19 mouse cellular contexts compared by ENCODE assay signal in genomic region chr2:127250291-127251008, GRCm38 (mm10). TPM values are rescaled to one million over a fixed set of nuclear protein-coding genes. Genes with fewer than 3 reads are reported as not detected.
A peak's percentile ranks its signal among the peaks of the same experiment; 100 is the strongest.
DNase-seq lines count a peak whose midpoint lies in the region; ATAC-seq and TF ChIP-seq lines count a peak whose summit lies in the region.
"Had no signal": no experiment of that assay in that cellular context is flagged by ENCODE, and none has a peak within 500 bp of the region (broad histone marks: within the 10 kb centered on the region; RNA-seq: fewer than 3 reads in every experiment).

No protein-coding gene starts in this region.

- peaks cover 15% of the 10 kb centered on the region for H3K36me3 ChIP-seq in embryonic facial prominence, embryonic 14.5 days (ENCODE audit: control insufficient read depth, insufficient read depth, low read length)
- H3K36me3 ChIP-seq in embryonic facial prominence, embryonic 10.5 days (replicated peaks): peaks cover 29% of the 10 kb centered on the region
- H3K36me3 ChIP-seq in heart, embryonic 13.5 days: peaks cover 21% of the 10 kb centered on the region
- peaks cover 4% of the 10 kb centered on the region for H3K36me3 ChIP-seq in heart, embryonic 11.5 days (ENCODE audit: control insufficient read depth, insufficient read depth, low read length)
- H3K36me3 ChIP-seq in liver, embryonic 13.5 days: peaks cover 18% of the 10 kb centered on the region
- peaks cover 2% of the 10 kb centered on the region; the same call in 1 of the 2 replicates for H3K36me3 ChIP-seq in liver, embryonic 11.5 days (ENCODE audit: control insufficient read depth, insufficient read depth, low read length)
- H3K36me3 ChIP-seq in neural tube, embryonic 15.5 days: peaks cover 10% of the 10 kb centered on the region
- peaks cover under 1% of the 10 kb centered on the region; the same call in 1 of the 2 replicates for H3K36me3 ChIP-seq in stomach, postnatal 0 days (ENCODE audit: control insufficient read depth, insufficient read depth, low read length)

- DNase-seq in embryonic facial prominence, embryonic 14.5 days (ENCODE audit: low spot score): no peak
- DNase-seq in embryonic facial prominence, embryonic 10.5 days (ENCODE audit: low spot score): no peak
- DNase-seq in liver, embryonic 13.5 days: no peak
- DNase-seq in liver, embryonic 11.5 days (ENCODE audit: low spot score): no peak
- DNase-seq in stomach, postnatal 0 days (ENCODE audit: low spot score): no peak
- DNase-seq: cerebellum, adult 9-11 months; kidney, adult 8-10 months; kidney, postnatal 4 days; lung, postnatal 14 days; thymus, postnatal 4 days had no signal

- no peak overlapping the region for H3K4me2 ChIP-seq in embryonic facial prominence, embryonic 14.5 days (ENCODE audit: low read depth, low read length)
- peak overlapping the region; percentile 6; the same call in 1 of the 2 replicates for H3K4me2 ChIP-seq in heart, embryonic 13.5 days
- no peak overlapping the region for H3K4me2 ChIP-seq in heart, embryonic 11.5 days
- H3K4me2 ChIP-seq in liver, embryonic 13.5 days: peak overlapping the region; percentile 99
- no peak overlapping the region for H3K4me2 ChIP-seq in liver, embryonic 11.5 days
- no peak overlapping the region for H3K4me2 ChIP-seq in neural tube, embryonic 15.5 days
- H3K4me2 ChIP-seq in stomach, postnatal 0 days (replicated peaks; ENCODE audit: low read depth): no peak overlapping the region
- H3K4me2 ChIP-seq: embryonic facial prominence, embryonic 15.5 days had no signal

- no peak overlapping the region for H3K4me3 ChIP-seq in embryonic facial prominence, embryonic 14.5 days (ENCODE audit: low read depth, low read length)
- H3K4me3 ChIP-seq in embryonic facial prominence, embryonic 10.5 days: no peak overlapping the region
- no peak overlapping the region for H3K4me3 ChIP-seq in heart, embryonic 13.5 days
- H3K4me3 ChIP-seq in heart, embryonic 11.5 days (ENCODE audit: low read depth, low read length): no peak overlapping the region
- no peak overlapping the region for H3K4me3 ChIP-seq in liver, embryonic 13.5 days (replicated peaks)
- H3K4me3 ChIP-seq in liver, embryonic 11.5 days (ENCODE audit: low read depth, low read length): no peak overlapping the region
- no peak overlapping the region for H3K4me3 ChIP-seq in neural tube, embryonic 15.5 days (replicated peaks)
- H3K4me3 ChIP-seq in stomach, postnatal 0 days (ENCODE audit: low read depth, low read length): no peak overlapping the region
- H3K4me3 ChIP-seq: embryonic facial prominence, embryonic 15.5 days; forebrain, embryonic 12.5 days; megakaryocyte, embryonic 14.5 days had no signal

- H3K27me3 ChIP-seq in embryonic facial prominence, embryonic 14.5 days (replicated peaks; ENCODE audit: control insufficient read depth, insufficient read depth, low read length): no peaks in the 10 kb centered on the region
- no peaks in the 10 kb centered on the region for H3K27me3 ChIP-seq in embryonic facial prominence, embryonic 10.5 days (replicated peaks; ENCODE audit: low read depth, poor library complexity, severe bottlenecking)
- H3K27me3 ChIP-seq in heart, embryonic 13.5 days (replicated peaks): no peaks in the 10 kb centered on the region
- H3K27me3 ChIP-seq in heart, embryonic 11.5 days (ENCODE audit: control insufficient read depth, insufficient read depth, low read length): no peaks in the 10 kb centered on the region
- no peaks in the 10 kb centered on the region for H3K27me3 ChIP-seq in liver, embryonic 13.5 days
- H3K27me3 ChIP-seq in liver, embryonic 11.5 days (replicated peaks; ENCODE audit: control insufficient read depth, insufficient read depth, low read length): no peaks in the 10 kb centered on the region
- no peaks in the 10 kb centered on the region for H3K27me3 ChIP-seq in neural tube, embryonic 15.5 days (replicated peaks)
- no peaks in the 10 kb centered on the region for H3K27me3 ChIP-seq in stomach, postnatal 0 days (ENCODE audit: control insufficient read depth, insufficient read depth, low read length)
- H3K27me3 ChIP-seq: embryonic facial prominence, embryonic 15.5 days; forebrain, embryonic 12.5 days; megakaryocyte, embryonic 14.5 days had no signal

- no peak for ATAC-seq in embryonic facial prominence, embryonic 14.5 days (ENCODE audit: low read depth)
- ATAC-seq in heart, embryonic 13.5 days (ENCODE audit: extremely low read depth, insufficient number of reproducible peaks, low FRiP score, low TSS enrichment): no peak
- ATAC-seq in heart, embryonic 11.5 days (replicated peaks; ENCODE audit: insufficient number of reproducible peaks, low FRiP score, low TSS enrichment): no peak
- no peak for ATAC-seq in liver, embryonic 13.5 days (ENCODE audit: low read depth)
- ATAC-seq in liver, embryonic 11.5 days (replicated peaks; ENCODE audit: low FRiP score): no peak
- no peak for ATAC-seq in neural tube, embryonic 15.5 days (ENCODE audit: low FRiP score)
- ATAC-seq in stomach, postnatal 0 days (ENCODE audit: low FRiP score, low TSS enrichment): no peak
- ATAC-seq: CD4-positive, CD25-positive, alpha-beta regulatory T cell, adult 4 months; inflammation-experienced regulatory T-cells, adult 6 months had no signal

- peaks cover 7% of the 10 kb centered on the region for H3K4me1 ChIP-seq in embryonic facial prominence, embryonic 14.5 days (ENCODE audit: control insufficient read depth, insufficient read depth, low read length)
- H3K4me1 ChIP-seq in embryonic facial prominence, embryonic 10.5 days: peaks cover 30% of the 10 kb centered on the region
- peaks cover 57% of the 10 kb centered on the region for H3K4me1 ChIP-seq in heart, embryonic 13.5 days
- H3K4me1 ChIP-seq in heart, embryonic 11.5 days (ENCODE audit: control insufficient read depth, insufficient read depth, low read length): peaks cover 26% of the 10 kb centered on the region
- peaks cover 56% of the 10 kb centered on the region for H3K4me1 ChIP-seq in liver, embryonic 13.5 days (replicated peaks)
- peaks cover 20% of the 10 kb centered on the region for H3K4me1 ChIP-seq in liver, embryonic 11.5 days (replicated peaks; ENCODE audit: control insufficient read depth, insufficient read depth, low read length)
- H3K4me1 ChIP-seq in neural tube, embryonic 15.5 days: peaks cover 38% of the 10 kb centered on the region
- H3K4me1 ChIP-seq in stomach, postnatal 0 days (replicated peaks; ENCODE audit: control insufficient read depth, insufficient read depth): peaks cover 3% of the 10 kb centered on the region

- no peak for TF ChIP-seq CTCF in stomach, postnatal 0 days (IDR thresholded peaks at IDR 0.05; ENCODE audit: low read depth)

- TF ChIP-seq EP300 in stomach, postnatal 0 days (optimal IDR thresholded peaks at IDR 0.05): no peak

- H3K9me3 ChIP-seq in embryonic facial prominence, embryonic 14.5 days (ENCODE audit: control insufficient read depth, low read length): no peaks in the 10 kb centered on the region
- no peaks in the 10 kb centered on the region for H3K9me3 ChIP-seq in embryonic facial prominence, embryonic 10.5 days
- no peaks in the 10 kb centered on the region for H3K9me3 ChIP-seq in heart, embryonic 13.5 days
- no peaks in the 10 kb centered on the region for H3K9me3 ChIP-seq in heart, embryonic 11.5 days (replicated peaks; ENCODE audit: control insufficient read depth, low read length)
- no peaks in the 10 kb centered on the region for H3K9me3 ChIP-seq in liver, embryonic 13.5 days (replicated peaks)
- no peaks in the 10 kb centered on the region for H3K9me3 ChIP-seq in liver, embryonic 11.5 days (ENCODE audit: control insufficient read depth, low read length)
- no peaks in the 10 kb centered on the region for H3K9me3 ChIP-seq in neural tube, embryonic 15.5 days (replicated peaks)
- no peaks in the 10 kb centered on the region for H3K9me3 ChIP-seq in stomach, postnatal 0 days (ENCODE audit: control insufficient read depth, low read length)
- H3K9me3 ChIP-seq: embryonic facial prominence, embryonic 15.5 days; forebrain, embryonic 12.5 days; G1E; megakaryocyte, embryonic 14.5 days had no signal

- H3K27ac ChIP-seq in embryonic facial prominence, embryonic 14.5 days (replicated peaks; ENCODE audit: low read depth, low read length): no peak overlapping the region
- no peak overlapping the region for H3K27ac ChIP-seq in embryonic facial prominence, embryonic 10.5 days (replicated peaks)
- H3K27ac ChIP-seq in heart, embryonic 13.5 days (replicated peaks): 0 out of 2 replicates have a peak overlapping the region, but pooled peaks have one; percentile 7
- no peak overlapping the region for H3K27ac ChIP-seq in heart, embryonic 11.5 days (ENCODE audit: low read depth, low read length)
- no peak overlapping the region for H3K27ac ChIP-seq in liver, embryonic 13.5 days
- no peak overlapping the region for H3K27ac ChIP-seq in liver, embryonic 11.5 days (ENCODE audit: low read depth, low read length)
- H3K27ac ChIP-seq in neural tube, embryonic 15.5 days (replicated peaks): no peak overlapping the region
- no peak overlapping the region for H3K27ac ChIP-seq in stomach, postnatal 0 days (replicated peaks)
- H3K27ac ChIP-seq: forebrain, embryonic 12.5 days had no signal

- H3K9ac ChIP-seq in embryonic facial prominence, embryonic 14.5 days (ENCODE audit: low read depth, low read length): peak overlapping the region; percentile 37; the same call in 1 of the 2 replicates
- H3K9ac ChIP-seq in heart, embryonic 13.5 days: no peak overlapping the region
- H3K9ac ChIP-seq in heart, embryonic 11.5 days (ENCODE audit: low read depth, low read length): no peak overlapping the region
- no peak overlapping the region for H3K9ac ChIP-seq in liver, embryonic 13.5 days
- H3K9ac ChIP-seq in liver, embryonic 11.5 days (ENCODE audit: low read depth, low read length): no peak overlapping the region
- peak overlapping the region; percentile 3; the same call in 1 of the 2 replicates for H3K9ac ChIP-seq in neural tube, embryonic 15.5 days (replicated peaks)
- H3K9ac ChIP-seq in stomach, postnatal 0 days (ENCODE audit: low read length): no peak overlapping the region
- H3K9ac ChIP-seq: embryonic facial prominence, embryonic 15.5 days; forebrain, embryonic 12.5 days had no signal

- 93% methylated on average over 9 of the region's 9 CpGs for WGBS in embryonic facial prominence, embryonic 14.5 days
- WGBS in embryonic facial prominence, embryonic 10.5 days: 93% methylated on average over 9 of the region's 9 CpGs
- 77% methylated on average over 9 of the region's 9 CpGs for WGBS in heart, embryonic 13.5 days
- WGBS in heart, embryonic 11.5 days (ENCODE audit: insufficient replicate concordance): 81% methylated on average over 9 of the region's 9 CpGs
- WGBS in liver, embryonic 13.5 days (ENCODE audit: insufficient replicate concordance): 69% methylated on average over 9 of the region's 9 CpGs
- WGBS in liver, embryonic 11.5 days: 79% methylated on average over 9 of the region's 9 CpGs
- WGBS in neural tube, embryonic 15.5 days: 91% methylated on average over 9 of the region's 9 CpGs
- whole genome bisulfite sequencing in stomach, postnatal 0 days: 85% methylated on average over 9 of the region's 9 CpGs

RNA-seq across cellular contexts. Expression of gene Tmem127, which starts 2.7 kb away (rescaled TPM):
- polyA plus RNA-seq in embryonic facial prominence, embryonic 14.5 days (2014; fragmentation: Nextera tagmentation; extraction: Ambion mirVana): 25.6 and 25.9 TPM in 2 replicates
- polyA plus RNA-seq in embryonic facial prominence, embryonic 10.5 days (2016; fragmentation: Nextera tagmentation; extraction: Ambion mirVana): 22.5 and 23.1 TPM in 2 replicates
- polyA plus RNA-seq in heart, embryonic 13.5 days (2015; fragmentation: Nextera tagmentation; extraction: Ambion mirVana): 19.7 and 21.6 TPM in 2 replicates
- polyA plus RNA-seq in heart, embryonic 11.5 days (2014; fragmentation: Nextera tagmentation; extraction: Ambion mirVana): 13.7 and 18.6 TPM in 2 replicates
- 12.2 and 13.4 TPM in 2 replicates for polyA plus RNA-seq in liver, embryonic 13.5 days (2015; fragmentation: Nextera tagmentation; extraction: Ambion mirVana)
- polyA plus RNA-seq in liver, embryonic 11.5 days (2014; fragmentation: Nextera tagmentation; extraction: Ambion mirVana): 16.9 and 18.2 TPM in 2 replicates
- polyA plus RNA-seq in neural tube, embryonic 15.5 days (2015; fragmentation: Nextera tagmentation; extraction: Ambion mirVana): 53.8 and 55.6 TPM in 2 replicates
- polyA plus RNA-seq in stomach, postnatal 0 days (2015; fragmentation: Nextera tagmentation; extraction: Ambion mirVana): 27.0 and 27.1 TPM in 2 replicates

RNA-seq across cellular contexts. Expression of gene Ciao1, which starts 2.8 kb away (rescaled TPM):
- 58.5 and 60.5 TPM in 2 replicates for polyA plus RNA-seq in embryonic facial prominence, embryonic 14.5 days (2014; fragmentation: Nextera tagmentation; extraction: Ambion mirVana)
- polyA plus RNA-seq in embryonic facial prominence, embryonic 10.5 days (2016; fragmentation: Nextera tagmentation; extraction: Ambion mirVana): 54.9 and 55.5 TPM in 2 replicates
- polyA plus RNA-seq in heart, embryonic 13.5 days (2015; fragmentation: Nextera tagmentation; extraction: Ambion mirVana): 48.4 and 55.5 TPM in 2 replicates
- polyA plus RNA-seq in heart, embryonic 11.5 days (2014; fragmentation: Nextera tagmentation; extraction: Ambion mirVana): 52.8 and 53.7 TPM in 2 replicates
- 44.6 and 49.5 TPM in 2 replicates for polyA plus RNA-seq in liver, embryonic 13.5 days (2015; fragmentation: Nextera tagmentation; extraction: Ambion mirVana)
- 72.1 and 72.6 TPM in 2 replicates for polyA plus RNA-seq in liver, embryonic 11.5 days (2014; fragmentation: Nextera tagmentation; extraction: Ambion mirVana)
- 64.6 and 68.5 TPM in 2 replicates for polyA plus RNA-seq in neural tube, embryonic 15.5 days (2015; fragmentation: Nextera tagmentation; extraction: Ambion mirVana)
- polyA plus RNA-seq in stomach, postnatal 0 days (2015; fragmentation: Nextera tagmentation; extraction: Ambion mirVana): 41.6 and 42.0 TPM in 2 replicates

RNA-seq across cellular contexts. Expression of gene Stard7, which starts 19.6 kb away (rescaled TPM):
- polyA plus RNA-seq in embryonic facial prominence, embryonic 14.5 days (2014; fragmentation: Nextera tagmentation; extraction: Ambion mirVana): 81.0 and 85.5 TPM in 2 replicates
- polyA plus RNA-seq in embryonic facial prominence, embryonic 10.5 days (2016; fragmentation: Nextera tagmentation; extraction: Ambion mirVana): 80.1 and 81.2 TPM in 2 replicates
- polyA plus RNA-seq in heart, embryonic 13.5 days (2015; fragmentation: Nextera tagmentation; extraction: Ambion mirVana): 92.0 and 94.0 TPM in 2 replicates
- 101 and 103 TPM in 2 replicates for polyA plus RNA-seq in heart, embryonic 11.5 days (2014; fragmentation: Nextera tagmentation; extraction: Ambion mirVana)
- 48.6 and 50.9 TPM in 2 replicates for polyA plus RNA-seq in liver, embryonic 13.5 days (2015; fragmentation: Nextera tagmentation; extraction: Ambion mirVana)
- polyA plus RNA-seq in liver, embryonic 11.5 days (2014; fragmentation: Nextera tagmentation; extraction: Ambion mirVana): 88.9 and 99.6 TPM in 2 replicates
- 79.6 and 83.2 TPM in 2 replicates for polyA plus RNA-seq in neural tube, embryonic 15.5 days (2015; fragmentation: Nextera tagmentation; extraction: Ambion mirVana)
- polyA plus RNA-seq in stomach, postnatal 0 days (2015; fragmentation: Nextera tagmentation; extraction: Ambion mirVana): 57.3 and 62.7 TPM in 2 replicates

RNA-seq across cellular contexts. Expression of gene Snrnp200, which starts 42.3 kb away (rescaled TPM):
- polyA plus RNA-seq in embryonic facial prominence, embryonic 14.5 days (2014; fragmentation: Nextera tagmentation; extraction: Ambion mirVana): 54.6 and 68.6 TPM in 2 replicates
- 108 TPM in 2 replicates for polyA plus RNA-seq in embryonic facial prominence, embryonic 10.5 days (2016; fragmentation: Nextera tagmentation; extraction: Ambion mirVana)
- polyA plus RNA-seq in heart, embryonic 13.5 days (2015; fragmentation: Nextera tagmentation; extraction: Ambion mirVana): 35.2 and 38.0 TPM in 2 replicates
- 50.5 and 52.9 TPM in 2 replicates for polyA plus RNA-seq in heart, embryonic 11.5 days (2014; fragmentation: Nextera tagmentation; extraction: Ambion mirVana)
- 25.4 and 32.4 TPM in 2 replicates for polyA plus RNA-seq in liver, embryonic 13.5 days (2015; fragmentation: Nextera tagmentation; extraction: Ambion mirVana)
- polyA plus RNA-seq in liver, embryonic 11.5 days (2014; fragmentation: Nextera tagmentation; extraction: Ambion mirVana): 75.3 and 86.7 TPM in 2 replicates
- polyA plus RNA-seq in neural tube, embryonic 15.5 days (2015; fragmentation: Nextera tagmentation; extraction: Ambion mirVana): 40.0 and 45.6 TPM in 2 replicates
- polyA plus RNA-seq in stomach, postnatal 0 days (2015; fragmentation: Nextera tagmentation; extraction: Ambion mirVana): 13.8 and 16.9 TPM in 2 replicates

RNA-seq across cellular contexts. Expression of gene 1810024B03Rik, which starts 42.4 kb away (rescaled TPM):
- polyA plus RNA-seq in embryonic facial prominence, embryonic 14.5 days (2014; fragmentation: Nextera tagmentation; extraction: Ambion mirVana): 1.8 and 2.5 TPM in 2 replicates
- 2.5 and 2.6 TPM in 2 replicates for polyA plus RNA-seq in embryonic facial prominence, embryonic 10.5 days (2016; fragmentation: Nextera tagmentation; extraction: Ambion mirVana)
- 1.1 and 1.4 TPM in 2 replicates for polyA plus RNA-seq in heart, embryonic 13.5 days (2015; fragmentation: Nextera tagmentation; extraction: Ambion mirVana)
- 1.5 and 1.8 TPM in 2 replicates for polyA plus RNA-seq in heart, embryonic 11.5 days (2014; fragmentation: Nextera tagmentation; extraction: Ambion mirVana)
- polyA plus RNA-seq in liver, embryonic 13.5 days (2015; fragmentation: Nextera tagmentation; extraction: Ambion mirVana): 1.2 TPM in 2 replicates
- polyA plus RNA-seq in liver, embryonic 11.5 days (2014; fragmentation: Nextera tagmentation; extraction: Ambion mirVana): 2.4 and 2.7 TPM in 2 replicates
- polyA plus RNA-seq in neural tube, embryonic 15.5 days (2015; fragmentation: Nextera tagmentation; extraction: Ambion mirVana): 0.64 and 0.92 TPM in 2 replicates
- 1.7 and 1.8 TPM in 2 replicates for polyA plus RNA-seq in stomach, postnatal 0 days (2015; fragmentation: Nextera tagmentation; extraction: Ambion mirVana)

Comparison
In these comparisons a context has a peak if more than half of its experiments do, and no peak if none do; other contexts are left out.
1. H3K4me2 ChIP-seq: peak in heart, embryonic 13.5 days (single experiment) and liver, embryonic 13.5 days (single experiment); none in embryonic facial prominence, embryonic 14.5 days (single experiment), heart, embryonic 11.5 days (single experiment), liver, embryonic 11.5 days (single experiment), neural tube, embryonic 15.5 days (single experiment) and stomach, postnatal 0 days (single experiment).
2. H3K9ac ChIP-seq: peak in embryonic facial prominence, embryonic 14.5 days (single experiment) and neural tube, embryonic 15.5 days (single experiment); none in heart, embryonic 13.5 days (single experiment), heart, embryonic 11.5 days (single experiment), liver, embryonic 13.5 days (single experiment), liver, embryonic 11.5 days (single experiment) and stomach, postnatal 0 days (single experiment).